Mouse (Mus musculus) heart, embryonic 13.5 days (tissue): Measurements from ENCODE around the gene Arhgap25. TPM values are rescaled to one million over a fixed set of nuclear protein-coding genes. Genes with fewer than 3 reads are reported as not detected.

Experiments used
- polyA plus RNA-seq: library from polyadenylated mRNA; unstranded; fragments of >200 nt; fragmentation: Nextera tagmentation; extraction: Ambion mirVana; gene quantifications from 2 replicates; pipeline ENCODE4 v1.2.1, GENCODE M21; 2015

Arhgap25 gene
- polyA plus RNA-seq, 1 experiment from 2014 or later = 3.6 TPM

Other genes starting within 250 kb of the Arhgap25 start
- 3.6 and 4.5 TPM in 2 replicates for gene Antxr1, start 197.4 kb downstream of the Arhgap25 start, polyA plus RNA-seq
- not detected in 2 replicates for gene Gkn1, start 182.3 kb downstream of the Arhgap25 start, polyA plus RNA-seq
- gene Gkn2, start 159.9 kb downstream of the Arhgap25 start, polyA plus RNA-seq = not detected in 2 replicates
- gene Gkn3, start 144.3 kb downstream of the Arhgap25 start, polyA plus RNA-seq = 0.99 and 1.4 TPM in 2 replicates
- gene Bmp10, start 104.3 kb downstream of the Arhgap25 start, polyA plus RNA-seq = 4.2 and 4.8 TPM in 2 replicates
- gene Prokr1, start 57.5 kb upstream of the Arhgap25 start, polyA plus RNA-seq = 2.1 and 3.0 TPM in 2 replicates
- 8.4 and 8.7 TPM in 2 replicates for gene Aplf, start 138.9 kb upstream of the Arhgap25 start, polyA plus RNA-seq
- 0.43 and 0.52 TPM in 2 replicates for gene Efcc1, start 197.6 kb upstream of the Arhgap25 start, polyA plus RNA-seq
- gene Gp9, start 244.8 kb upstream of the Arhgap25 start, polyA plus RNA-seq = 5.1 and 7.2 TPM in 2 replicates